Mouse (Mus musculus): ENCODE data around the gene Lrrc1.

Gene Lrrc1

DNA sequence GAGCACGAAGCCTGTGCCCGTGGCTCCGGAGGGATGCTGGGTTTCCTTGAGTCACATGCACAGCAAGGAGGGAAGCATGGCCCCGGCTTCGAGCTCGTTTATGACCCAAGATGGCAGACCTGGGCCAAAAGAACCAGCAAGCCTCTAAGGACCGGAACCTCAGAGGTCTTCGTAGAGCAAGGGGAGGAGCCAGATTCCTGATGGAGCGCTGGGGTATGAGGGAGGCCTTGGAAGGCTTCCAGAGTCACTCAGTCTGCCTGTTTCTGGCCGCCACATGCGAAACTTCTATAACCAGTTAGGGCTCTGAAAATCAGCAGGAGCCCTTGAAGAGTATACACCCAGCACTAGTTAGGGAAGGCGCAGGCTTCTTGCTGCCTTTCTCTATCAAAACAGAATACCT is 159.1 kb downstream of the Lrrc1 start:
- no peak for DNase-seq (ENCODE audit: low spot score)

DNA sequence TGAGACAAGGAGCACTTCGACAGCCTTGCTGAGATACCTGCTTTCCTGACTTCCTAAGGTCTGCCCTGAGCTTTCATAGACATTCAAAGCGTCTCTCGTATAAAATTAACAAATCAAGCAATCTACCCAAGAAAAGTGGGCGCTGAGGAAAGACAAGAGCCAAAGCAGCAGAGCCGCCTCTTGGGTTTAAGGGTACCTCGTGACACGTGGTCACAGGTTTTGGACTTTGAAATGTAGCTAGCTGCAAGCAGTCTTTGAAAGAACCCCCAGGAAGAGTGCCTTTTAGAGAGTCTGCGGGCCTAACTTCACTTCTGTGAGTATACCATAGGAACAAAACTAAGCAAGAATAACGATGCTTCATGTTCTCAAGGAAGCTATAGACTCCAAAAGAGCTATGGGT is 160.0 kb downstream of the Lrrc1 start:
- no peak for DNase-seq (ENCODE audit: low spot score)

DNA sequence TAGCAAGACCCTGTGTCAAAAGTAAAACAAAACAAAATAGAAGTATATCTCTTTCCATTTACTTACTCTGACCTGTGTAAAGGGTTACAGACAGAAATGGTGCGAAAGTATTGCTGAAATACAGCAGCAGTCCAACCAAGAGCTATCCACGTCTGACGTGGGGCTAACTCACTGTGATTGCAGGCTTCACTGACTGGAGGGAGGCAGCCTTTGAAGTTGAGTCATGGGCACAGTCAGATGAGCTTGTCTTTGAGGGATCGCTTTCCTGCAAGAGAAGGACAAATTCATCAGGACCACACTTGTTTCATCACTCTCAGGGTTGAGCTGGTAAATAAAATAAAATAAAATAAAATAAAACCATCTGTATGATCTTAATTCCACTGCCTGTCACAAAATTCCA is 160.7 kb downstream of the Lrrc1 start:
- DNase-seq (ENCODE audit: low spot score): no peak

DNA sequence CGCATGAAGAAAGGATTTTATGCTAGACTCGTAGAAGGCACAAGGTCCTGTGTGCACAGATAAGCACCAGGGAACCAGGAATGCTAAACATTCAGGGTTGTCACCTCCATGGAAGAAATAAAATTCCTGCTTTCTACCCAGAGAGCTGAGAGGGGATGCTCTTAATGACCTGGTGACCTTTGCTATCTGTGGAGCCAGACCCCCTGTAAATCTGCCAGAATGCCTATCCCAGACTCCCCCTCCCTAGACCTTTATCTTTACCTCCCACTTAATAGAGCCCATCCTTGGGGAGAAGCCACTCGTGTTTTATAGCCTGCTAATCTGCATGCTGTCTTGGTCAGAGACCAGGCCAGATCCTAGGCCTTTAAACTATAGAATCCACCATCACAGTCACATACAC is 162.2 kb downstream of the Lrrc1 start:
- DNase-seq (ENCODE audit: low spot score): no peak

DNA sequence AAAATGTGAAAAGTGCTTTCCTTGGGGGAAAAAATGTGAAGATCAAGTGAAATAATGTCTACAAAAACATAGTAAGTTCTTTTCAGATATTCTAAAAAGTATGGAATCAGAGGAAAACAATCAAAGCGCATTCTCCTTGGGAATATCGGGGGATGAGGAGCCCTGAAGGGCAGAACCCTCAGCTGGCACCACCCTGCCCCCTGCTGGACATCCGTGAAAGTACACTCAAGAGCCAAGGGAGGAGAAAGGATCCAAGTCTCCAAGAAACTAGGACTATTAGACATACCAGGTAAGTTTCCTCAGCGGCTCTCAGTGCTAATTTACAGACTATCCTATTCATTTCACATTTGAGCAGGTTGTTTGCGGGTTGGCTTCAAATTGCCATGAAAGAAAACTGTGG is 163.1 kb downstream of the Lrrc1 start:
- no peak for DNase-seq (ENCODE audit: low spot score)
